Mouse (Mus musculus): ENCODE results near the gene Galnt2.

DNA sequence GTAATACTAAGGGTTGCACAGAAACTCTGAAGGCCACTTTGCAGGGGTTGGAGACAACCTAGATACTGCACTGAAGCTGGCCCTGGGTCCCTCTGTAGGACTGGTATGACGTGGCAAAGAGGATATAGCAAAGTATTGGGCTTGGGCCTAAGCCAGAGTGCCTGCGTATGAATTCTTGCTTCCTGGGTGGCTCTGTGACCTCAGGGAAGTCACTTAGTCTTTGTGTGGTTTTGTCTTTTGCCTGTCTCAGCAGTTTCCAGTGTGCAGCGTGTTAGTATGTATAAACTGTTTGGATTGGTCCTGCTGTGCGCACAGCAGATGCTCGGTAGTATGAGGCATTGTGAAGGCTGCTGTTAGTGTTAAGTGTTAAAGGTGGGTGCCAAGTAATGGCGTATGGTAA is 11.0 kb downstream of the Galnt2 start:
- TF ChIP-seq CTCF (IDR thresholded peaks at IDR 0.05; ENCODE audit: control insufficient read depth, insufficient read depth, low read length) = no peak
- no peak for TF ChIP-seq POLR2A (IDR thresholded peaks at IDR 0.05; ENCODE audit: borderline replicate concordance, control insufficient read depth, low read depth, low read length)

Measured in bone marrow, adult 2 months (tissue).